Mouse (Mus musculus) 416B (cell line): ENCODE results near the gene March9.

ENCODE experiments used
- DNase-seq: peaks from one replicate; pipeline ENCODE4 v3.0.0; 2011; ENCODE audit warnings: low read depth

March9 gene

GRCm38 (mm10) chr10:127033301-127033741 is 26.7 kb downstream of the March9 start:
- DNase-seq: no peak

GRCm38 (mm10) chr10:127030336-127031296 is 29.4 kb downstream of the March9 start, which contains the start of gene Tsfm:
Tsfm (minus strand) TSS chr10:127030840.
- peak; percentile 90 for DNase-seq

- no peak for DNase-seq
Measured at GRCm38 (mm10) chr10:127018422-127018821, 41.6 kb downstream of the March9 start.

GRCm38 (mm10) chr10:127017071-127017470 is 42.9 kb downstream of the March9 start:
- DNase-seq: no peak

- DNase-seq: peak; percentile 35
Measured at GRCm38 (mm10) chr10:127016488-127016887, 43.5 kb downstream of the March9 start.
